Mouse (Mus musculus): Measurements from ENCODE around the gene Gpn2.

- TF ChIP-seq CTCF (IDR thresholded peaks at IDR 0.05; ENCODE audit: low read depth, low read length) = no peak
- TF ChIP-seq GATA1 (IDR thresholded peaks at IDR 0.05; ENCODE audit: borderline replicate concordance, low read length) = no peak
- no peak for TF ChIP-seq TAL1 (conservative IDR thresholded peaks at IDR 0.05; ENCODE audit: low read depth, low read length)
- no peak for TF ChIP-seq GATA2 (IDR thresholded peaks at IDR 0.05; ENCODE audit: borderline replicate concordance, low read depth, low read length)
- no peak for TF ChIP-seq POLR2AphosphoS5 (IDR thresholded peaks at IDR 0.05; ENCODE audit: insufficient replicate concordance, low read depth, low read length)
Measured at GRCm38 (mm10) chr4:133604175-133604574, 20.0 kb downstream of the Gpn2 start.

All from G1E (cell line).